Mouse (Mus musculus) kidney, embryonic 14.5 days (tissue): Measurements from ENCODE around the gene Cdca7l. TPM values are rescaled to one million over a fixed set of nuclear protein-coding genes. Genes with fewer than 3 reads are reported as not detected.

Experiments used
- ATAC-seq: fragments of 200-750 bp; cut with Nextera tagmentation; 2 replicates; pipeline ENCODE4 v1.8.0; 2017; ENCODE audit warnings: moderate number of reproducible peaks, mild to moderate bottlenecking, moderate TSS enrichment, moderate library complexity; ENCODE audit not compliant: low FRiP score, low TSS enrichment
- H3K27ac ChIP-seq: fragments of 300-500 bp; sonication (generic); 2 replicates; pipeline ENCODE4 v1.5.1; 2014; ENCODE audit warnings: low read depth, mild to moderate bottlenecking, low read length, moderate library complexity, mixed read lengths
- H3K27me3 ChIP-seq: fragments of 300-500 bp; sonication (generic); 2 replicates; pipeline ENCODE4 v1.6.1; 2014; ENCODE audit warnings: mild to moderate bottlenecking, low read length; ENCODE audit not compliant: control insufficient read depth, insufficient read depth
- H3K36me3 ChIP-seq: fragments of 300-500 bp; sonication (generic); 2 replicates; pipeline ENCODE4 v1.6.1; 2014; ENCODE audit warnings: low read length, mixed read lengths; ENCODE audit not compliant: control insufficient read depth, insufficient read depth
- H3K4me1 ChIP-seq: fragments of 300-500 bp; sonication (generic); 2 replicates; pipeline ENCODE4 v1.6.1; 2014; ENCODE audit warnings: low read length, mixed read lengths; ENCODE audit not compliant: control insufficient read depth, insufficient read depth
- H3K4me2 ChIP-seq: fragments of 300-500 bp; sonication (generic); replicated peaks from 2 replicates; pipeline ENCODE4 v1.6.1; 2014; ENCODE audit warnings: low read depth, mild to moderate bottlenecking, low read length
- H3K4me3 ChIP-seq: fragments of 300-500 bp; sonication (generic); 2 replicates; pipeline ENCODE4 v1.5.1; 2014; ENCODE audit warnings: mild to moderate bottlenecking, low read length
- H3K9ac ChIP-seq: fragments of 300-500 bp; sonication (generic); 2 replicates; pipeline ENCODE4 v1.6.1; 2014; ENCODE audit warnings: low read depth, mild to moderate bottlenecking, low read length, moderate library complexity
- H3K9me3 ChIP-seq: fragments of 300-500 bp; sonication (generic); 2 replicates; pipeline ENCODE4 v1.6.1; 2016; ENCODE audit warnings: low read length; ENCODE audit not compliant: control insufficient read depth
- WGBS: fragments of 180-500 bp; shearing (Covaris S2); extraction: QIAGEN DNeasy Blood & Tissue Kit; methylation state at CpG from one replicate; pipeline ENCODE4 v1.1.7; 2014; 5-methylcytosine and 5-hydroxymethylcytosine counted together
- polyA plus RNA-seq: library from polyadenylated mRNA; unstranded; fragments of >200 nt; fragmentation: Nextera tagmentation; extraction: Ambion mirVana; gene quantifications from 2 replicates; pipeline ENCODE4 v1.2.1, GENCODE M21; 2014

Cdca7l gene
- polyA plus RNA-seq, 1 experiment from 2014 or later: 69.9 TPM

DNA sequence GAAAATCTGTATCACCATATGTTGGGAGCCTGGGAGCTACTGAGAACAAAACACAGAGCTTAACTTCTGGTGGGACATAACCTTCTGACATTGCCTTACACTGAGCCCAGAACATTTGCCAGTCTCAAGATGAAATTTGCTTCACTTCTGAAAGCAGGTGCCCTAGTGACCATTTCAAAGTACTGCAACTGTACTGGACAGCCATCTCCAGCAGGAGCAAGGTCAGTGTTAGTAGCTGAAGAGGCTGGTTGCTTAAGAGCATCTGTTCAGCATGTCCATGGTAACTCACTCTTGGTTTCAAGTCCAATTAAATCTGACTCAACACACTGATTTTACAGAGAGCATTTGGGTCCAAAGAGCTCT is 16.8 kb downstream of the Cdca7l start:
- Histone ChIP-seq H3K27ac (no peak overlapping the region), H3K27me3 (no peaks in the 10 kb centered on the region), H3K4me3 (no peak overlapping the region), H3K4me1 (no peaks in the 10 kb centered on the region), H3K36me3 (no peaks in the 10 kb centered on the region), H3K9ac (no peak overlapping the region), H3K4me2 (no peak overlapping the region), H3K9me3 (no peaks in the 10 kb centered on the region)
- peak; percentile 39; the same call in 1 of the 2 replicates for ATAC-seq

DNA sequence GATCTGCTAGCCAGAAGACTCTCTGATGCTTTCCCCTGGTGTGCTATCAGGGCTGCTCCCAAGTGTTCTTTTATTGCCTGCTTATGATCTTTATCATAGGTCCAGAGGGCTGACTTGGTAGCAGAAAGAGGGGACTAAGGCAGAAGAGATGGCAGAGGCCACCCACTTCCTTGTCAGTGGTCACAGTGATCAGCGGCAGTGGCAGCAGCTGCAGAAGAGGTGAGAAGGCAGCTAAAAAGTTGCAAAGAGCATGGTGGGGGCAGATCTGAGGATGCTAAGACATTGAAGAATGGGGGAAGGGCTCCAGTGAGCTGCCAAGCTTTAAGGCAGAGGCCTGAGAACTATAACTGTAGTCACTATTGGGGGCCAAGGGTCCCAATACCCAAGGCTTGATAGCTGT is 17.3 kb downstream of the Cdca7l start:
- no peaks in the 10 kb centered on the region for H3K9me3 ChIP-seq
- no peaks in the 10 kb centered on the region for H3K4me1 ChIP-seq
- no peak overlapping the region for H3K4me3 ChIP-seq
- ATAC-seq: no peak
- no peaks in the 10 kb centered on the region for H3K27me3 ChIP-seq
- H3K36me3 ChIP-seq: no peaks in the 10 kb centered on the region
- H3K4me2 ChIP-seq: no peak overlapping the region
- no peak overlapping the region for H3K27ac ChIP-seq
- 50% methylated on average over 1 of the region's 1 CpGs for WGBS
- no peak overlapping the region for H3K9ac ChIP-seq

DNA sequence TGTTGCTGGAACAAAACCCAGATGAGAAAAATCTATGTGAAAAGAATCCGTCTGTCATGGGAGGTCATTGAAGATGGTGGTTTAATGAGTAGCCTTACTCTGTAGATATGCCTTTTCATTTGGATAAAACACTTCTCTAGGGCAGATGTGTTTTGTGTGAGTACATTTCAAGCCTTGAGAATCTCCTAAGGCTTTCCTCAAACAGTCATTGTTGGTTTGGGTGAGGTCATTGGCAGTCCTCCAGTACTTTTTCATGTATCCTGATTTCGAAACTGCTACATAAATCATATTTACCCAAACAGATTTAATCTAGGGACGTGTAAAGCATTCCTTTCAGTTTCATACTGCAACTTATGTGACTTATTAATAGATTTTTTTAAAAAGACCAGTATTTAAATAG is 24.3 kb downstream of the Cdca7l start:
- no peak for ATAC-seq
- H3K4me3 ChIP-seq: no peak overlapping the region
- H3K4me2 ChIP-seq: no peak overlapping the region
- no peaks in the 10 kb centered on the region for H3K9me3 ChIP-seq
- no peaks in the 10 kb centered on the region for H3K27me3 ChIP-seq
- no peak overlapping the region for H3K9ac ChIP-seq
- H3K27ac ChIP-seq: no peak overlapping the region
- no peaks in the 10 kb centered on the region for H3K4me1 ChIP-seq
- H3K36me3 ChIP-seq: no peaks in the 10 kb centered on the region
- whole genome bisulfite sequencing: 70% methylated on average over 3 of the region's 3 CpGs

DNA sequence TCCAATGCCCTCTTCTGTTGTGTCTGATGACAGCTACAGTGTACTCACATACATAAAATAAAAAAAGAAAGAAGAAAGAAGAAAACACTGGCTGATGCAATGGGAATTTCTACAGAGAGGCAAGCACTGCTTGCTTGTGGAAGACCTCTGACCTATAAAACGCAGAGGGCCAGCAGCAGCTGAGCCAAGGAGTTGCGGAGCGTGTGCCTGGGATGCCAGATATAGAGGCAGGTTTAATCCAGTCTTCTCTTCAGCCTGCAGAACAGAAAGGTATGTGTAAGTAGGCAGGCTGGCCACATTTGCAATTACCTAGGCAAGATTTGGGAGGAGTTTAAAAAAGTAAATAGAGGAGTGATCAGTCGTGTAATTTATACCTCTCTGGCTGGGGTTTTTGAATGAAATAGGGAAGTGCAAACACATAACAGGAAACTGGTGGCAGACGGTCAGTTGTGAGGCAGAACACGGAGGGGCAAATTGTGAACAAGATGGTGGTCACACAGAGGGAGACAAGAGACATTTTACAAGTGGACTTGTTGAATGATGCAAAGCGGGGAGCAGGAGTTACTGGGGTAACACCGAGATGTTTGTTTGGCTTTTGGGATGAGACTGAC is 27.4 kb downstream of the Cdca7l start:
- Histone ChIP-seq H3K36me3 (no peaks in the 10 kb centered on the region), H3K27ac (no peak overlapping the region), H3K4me3 (no peak overlapping the region), H3K9ac (no peak overlapping the region), H3K4me2 (no peak overlapping the region), H3K27me3 (no peaks in the 10 kb centered on the region), H3K9me3 (no peaks in the 10 kb centered on the region), H3K4me1 (no peaks in the 10 kb centered on the region)
- 50% methylated on average over 8 of the region's 8 CpGs for WGBS
- no peak for ATAC-seq

DNA sequence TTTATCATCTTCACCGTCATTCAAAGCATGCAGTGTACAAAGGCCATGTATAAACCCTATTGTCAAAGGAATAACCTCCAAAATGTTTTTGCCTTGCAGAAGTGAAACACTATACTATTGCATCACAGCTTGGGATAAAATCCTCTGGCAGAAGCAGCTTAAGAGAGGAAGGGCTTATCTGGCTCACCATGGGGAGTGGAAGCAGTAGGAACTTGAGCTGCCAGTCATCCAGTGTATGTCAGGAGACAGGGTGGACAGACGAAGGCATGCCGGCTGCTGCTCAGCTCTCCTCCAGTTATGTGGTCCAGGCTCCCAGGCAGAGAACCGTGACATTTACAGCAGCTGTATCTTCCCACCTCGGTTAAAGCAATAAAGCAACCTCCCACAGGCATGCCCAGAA is 28.1 kb downstream of the Cdca7l start:
- Histone ChIP-seq H3K4me1 (no peaks in the 10 kb centered on the region), H3K27me3 (no peaks in the 10 kb centered on the region), H3K36me3 (no peaks in the 10 kb centered on the region), H3K4me2 (no peak overlapping the region), H3K9ac (no peak overlapping the region), H3K27ac (no peak overlapping the region), H3K4me3 (no peak overlapping the region), H3K9me3 (no peaks in the 10 kb centered on the region)
- 21% methylated on average over 5 of the region's 5 CpGs for WGBS
- no peak for ATAC-seq

DNA sequence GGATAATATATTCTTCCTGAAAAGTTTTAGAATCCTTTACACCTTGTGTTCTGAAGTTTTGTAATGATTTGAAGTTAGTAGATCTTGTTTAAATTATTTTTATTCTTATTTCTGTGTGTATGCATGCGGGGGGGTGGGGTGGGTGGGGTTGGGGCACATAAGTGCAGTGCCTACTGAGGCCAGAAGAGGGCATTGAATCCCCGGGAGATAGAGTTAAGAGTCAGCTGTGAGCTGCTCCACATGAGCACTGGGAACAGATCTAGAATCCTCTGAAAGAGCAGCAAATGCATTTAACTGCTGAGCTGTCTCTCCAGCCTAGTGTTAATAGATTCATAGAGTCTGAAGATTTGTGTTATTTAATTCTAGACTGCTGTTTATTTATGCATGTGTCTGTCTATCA is 30.6 kb downstream of the Cdca7l start:
- WGBS: 85% methylated on average over 2 of the region's 2 CpGs
- Histone ChIP-seq H3K9me3 (no peaks in the 10 kb centered on the region), H3K4me3 (no peak overlapping the region), H3K36me3 (no peaks in the 10 kb centered on the region), H3K9ac (no peak overlapping the region), H3K4me2 (no peak overlapping the region), H3K27ac (no peak overlapping the region), H3K4me1 (no peaks in the 10 kb centered on the region), H3K27me3 (no peaks in the 10 kb centered on the region)
- no peak for ATAC-seq

DNA sequence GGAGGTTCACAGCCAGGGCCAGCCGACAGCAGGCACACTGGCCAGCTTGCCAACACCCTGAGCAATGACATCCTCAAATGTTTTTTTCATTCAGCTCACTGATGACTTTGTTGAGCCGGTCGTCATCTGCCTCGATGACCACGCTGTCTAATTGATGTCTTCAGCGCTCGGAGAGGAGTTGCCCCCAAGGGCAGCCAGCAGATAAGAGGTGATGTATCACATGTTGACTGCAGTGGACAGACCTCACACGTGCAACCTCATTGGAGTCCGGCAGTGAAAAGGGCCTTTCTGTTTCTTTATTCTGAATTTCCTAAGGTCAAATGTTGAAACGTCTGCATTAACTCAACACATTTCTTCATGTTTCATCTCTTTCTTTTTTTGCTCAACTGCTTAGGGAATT is 31.3 kb downstream of the Cdca7l start:
- no peak overlapping the region for H3K4me2 ChIP-seq
- no peaks in the 10 kb centered on the region for H3K9me3 ChIP-seq
- no peak overlapping the region for H3K9ac ChIP-seq
- ATAC-seq: no peak
- H3K27ac ChIP-seq: no peak overlapping the region
- H3K36me3 ChIP-seq: no peaks in the 10 kb centered on the region
- WGBS: 48% methylated on average over 10 of the region's 10 CpGs
- no peaks in the 10 kb centered on the region for H3K4me1 ChIP-seq
- H3K27me3 ChIP-seq: no peaks in the 10 kb centered on the region
- H3K4me3 ChIP-seq: no peak overlapping the region

DNA sequence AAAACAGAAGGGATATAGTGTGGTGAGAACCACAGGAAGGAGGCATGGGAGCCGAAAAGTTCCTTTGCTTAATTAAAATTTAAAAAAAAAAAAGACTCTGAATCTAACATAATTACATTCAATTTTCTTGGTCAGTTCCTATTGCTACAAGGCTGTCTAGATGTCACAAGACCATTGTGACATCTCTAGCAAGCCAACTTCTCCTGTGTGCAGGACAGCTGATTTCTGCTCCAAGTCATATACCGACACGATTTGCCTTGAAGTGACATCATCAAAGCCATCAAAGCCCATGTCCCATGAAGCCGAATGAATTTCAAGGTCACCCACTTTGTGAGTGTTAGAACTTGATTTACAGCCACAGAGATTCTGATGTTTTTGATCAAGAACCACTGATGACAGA is 33.3 kb downstream of the Cdca7l start:
- Histone ChIP-seq H3K27me3 (no peaks in the 10 kb centered on the region), H3K9me3 (no peaks in the 10 kb centered on the region), H3K4me3 (no peak overlapping the region), H3K36me3 (no peaks in the 10 kb centered on the region), H3K27ac (no peak overlapping the region), H3K9ac (no peak overlapping the region), H3K4me2 (no peak overlapping the region), H3K4me1 (no peaks in the 10 kb centered on the region)
- WGBS: 90% methylated on average over 4 of the region's 4 CpGs
- no peak for ATAC-seq

DNA sequence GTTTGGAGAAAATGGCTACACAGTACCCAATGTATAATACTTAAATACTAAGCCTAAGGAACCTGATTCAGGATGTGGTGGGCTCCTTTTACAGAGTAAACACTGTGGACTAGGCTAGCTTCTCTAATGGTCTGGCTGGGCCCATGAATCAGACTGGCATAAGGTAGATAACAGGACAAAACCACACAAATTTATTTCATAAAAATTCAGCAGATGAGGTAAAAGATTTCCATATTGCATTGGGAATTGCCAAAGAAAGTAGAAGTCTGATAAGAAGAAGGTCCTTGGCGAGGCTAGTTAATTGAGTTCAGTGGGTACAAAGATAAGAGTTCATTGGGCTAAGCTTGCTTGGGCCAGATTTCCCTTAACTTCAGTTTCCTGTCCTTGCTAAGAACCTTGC is 36.6 kb downstream of the Cdca7l start:
- 88% methylated on average over 1 of the region's 1 CpGs for WGBS

More for the DNA sequence above, 36.6 kb downstream of the Cdca7l start:
- H3K27ac ChIP-seq: no peak overlapping the region
- no peaks in the 10 kb centered on the region for H3K9me3 ChIP-seq
- H3K9ac ChIP-seq: no peak overlapping the region
- H3K27me3 ChIP-seq: no peaks in the 10 kb centered on the region
- no peak overlapping the region for H3K4me2 ChIP-seq
- no peak overlapping the region for H3K4me3 ChIP-seq
- no peaks in the 10 kb centered on the region for H3K36me3 ChIP-seq
- ATAC-seq: no peak
- H3K4me1 ChIP-seq: 0 out of 2 replicates have a peak, but pooled peaks cover 4% of the 10 kb centered on the region
